Mouse (Mus musculus) forebrain, embryonic 11.5 days (tissue): ENCODE measurements at regions not wholly inside any gene's neighbourhood (a gene's known extent, or its start where the extent isn't known, plus 50 kb on each side); places are given as distances from the start of the nearest gene placed in this dataset.

Source experiments
- ATAC-seq: fragments of 200-750 bp; cut with Nextera tagmentation; replicated peaks from 2 replicates; pipeline ENCODE4 v1.8.0; 2017; ENCODE audit warnings: moderate TSS enrichment; ENCODE audit not compliant: low FRiP score
- DNase-seq: peaks from one replicate; pipeline ENCODE4 v3.0.0-alpha.2; 2017; ENCODE audit warnings: low spot score
- H3K27ac ChIP-seq: fragments of 300-500 bp; sonication (generic); 2 replicates; pipeline ENCODE4 v1.5.1; 2014; ENCODE audit warnings: low read depth, low read length
- H3K27me3 ChIP-seq: fragments of 300-500 bp; sonication (generic); 2 replicates; pipeline ENCODE4 v1.6.1; 2014; ENCODE audit warnings: mild to moderate bottlenecking, low read length, mixed read lengths; ENCODE audit not compliant: control insufficient read depth, insufficient read depth
- H3K36me3 ChIP-seq: fragments of 300-500 bp; sonication (generic); 2 replicates; pipeline ENCODE4 v1.6.1; 2014; ENCODE audit warnings: mild to moderate bottlenecking, low read length, moderate library complexity, mixed read lengths; ENCODE audit not compliant: control insufficient read depth, insufficient read depth
- H3K4me1 ChIP-seq: fragments of 300-500 bp; sonication (generic); replicated peaks from 2 replicates; pipeline ENCODE4 v1.6.1; 2014; ENCODE audit warnings: low read length, mixed read lengths; ENCODE audit not compliant: control insufficient read depth, insufficient read depth
- H3K4me2 ChIP-seq: fragments of 300-500 bp; sonication (generic); 2 replicates; pipeline ENCODE4 v1.6.1; 2014; ENCODE audit warnings: low read depth, mild to moderate bottlenecking, low read length, moderate library complexity, mixed read lengths; ENCODE audit not compliant: severe bottlenecking
- H3K4me3 ChIP-seq: fragments of 300-500 bp; sonication (generic); 2 replicates; pipeline ENCODE4 v1.5.1; 2014; ENCODE audit warnings: low read depth, low read length
- H3K9ac ChIP-seq: fragments of 300-500 bp; sonication (generic); 2 replicates; pipeline ENCODE4 v1.6.1; 2014; ENCODE audit warnings: low read length
- H3K9me3 ChIP-seq: fragments of 300-500 bp; sonication (generic); 2 replicates; pipeline ENCODE4 v1.6.1; 2016; ENCODE audit warnings: low read length, mixed read lengths; ENCODE audit not compliant: control insufficient read depth
- WGBS: fragments of 180-500 bp; shearing (Covaris S2); extraction: QIAGEN DNeasy Blood & Tissue Kit; methylation state at CpG from one replicate; pipeline ENCODE4 v1.1.7; 2014; 5-methylcytosine and 5-hydroxymethylcytosine counted together

GRCm38 (mm10) chr1:128535537-128536150, 56.4 kb downstream of the Cxcr4 start:
- ATAC-seq = no peak
- H3K9ac ChIP-seq = no peak overlapping the region
- H3K4me3 ChIP-seq = no peak overlapping the region
- H3K9me3 ChIP-seq = no peaks in the 10 kb centered on the region
- no peak for DNase-seq
- no peaks in the 10 kb centered on the region; the same call in 1 of the 2 replicates for H3K4me1 ChIP-seq
- H3K4me2 ChIP-seq = no peak overlapping the region
- H3K27ac ChIP-seq = no peak overlapping the region
- H3K36me3 ChIP-seq = no peaks in the 10 kb centered on the region
- no peaks in the 10 kb centered on the region for H3K27me3 ChIP-seq
- WGBS = 71% methylated on average over 10 of the region's 10 CpGs

- Histone ChIP-seq H3K4me1 (no peaks in the 10 kb centered on the region), H3K27ac (no peak overlapping the region), H3K27me3 (no peaks in the 10 kb centered on the region), H3K9ac (no peak overlapping the region), H3K36me3 (no peaks in the 10 kb centered on the region), H3K4me3 (no peak overlapping the region), H3K4me2 (no peak overlapping the region), H3K9me3 (no peaks in the 10 kb centered on the region)
- no peak for ATAC-seq
- no peak for DNase-seq
- WGBS = 3% methylated on average over 4 of the region's 4 CpGs
Measured at GRCm38 (mm10) chr1:128532632-128533031, 59.5 kb downstream of the Cxcr4 start.

- DNase-seq = no peak
- Histone ChIP-seq H3K27ac (no peak overlapping the region), H3K4me2 (no peak overlapping the region), H3K9ac (no peak overlapping the region), H3K27me3 (no peaks in the 10 kb centered on the region), H3K9me3 (no peaks in the 10 kb centered on the region), H3K4me3 (no peak overlapping the region), H3K4me1 (no peaks in the 10 kb centered on the region), H3K36me3 (no peaks in the 10 kb centered on the region)
- 85% methylated on average over 4 of the region's 4 CpGs for WGBS
- no peak for ATAC-seq
Measured at GRCm38 (mm10) chr1:128529808-128530545, 62.1 kb downstream of the Cxcr4 start.

- no peaks in the 10 kb centered on the region for H3K4me1 ChIP-seq
- no peak for DNase-seq
- no peak overlapping the region for H3K27ac ChIP-seq
- no peaks in the 10 kb centered on the region for H3K9me3 ChIP-seq
- no peaks in the 10 kb centered on the region for H3K36me3 ChIP-seq
- no peak overlapping the region for H3K4me2 ChIP-seq
- H3K4me3 ChIP-seq = no peak overlapping the region
- 94% methylated on average over 4 of the region's 4 CpGs for WGBS
- H3K9ac ChIP-seq = no peak overlapping the region
- ATAC-seq = no peak
- no peaks in the 10 kb centered on the region for H3K27me3 ChIP-seq
Measured at GRCm38 (mm10) chr1:128519234-128519633, 72.9 kb downstream of the Cxcr4 start.

GRCm38 (mm10) chr1:128518514-128518913, 73.6 kb downstream of the Cxcr4 start:
- no peaks in the 10 kb centered on the region for H3K27me3 ChIP-seq
- H3K9ac ChIP-seq = no peak overlapping the region
- no peaks in the 10 kb centered on the region for H3K36me3 ChIP-seq
- H3K9me3 ChIP-seq = no peaks in the 10 kb centered on the region
- no peak for ATAC-seq
- H3K27ac ChIP-seq = no peak overlapping the region
- no peak overlapping the region for H3K4me3 ChIP-seq
- WGBS = 95% methylated on average over 5 of the region's 5 CpGs
- no peaks in the 10 kb centered on the region for H3K4me1 ChIP-seq
- no peak for DNase-seq
- no peak overlapping the region for H3K4me2 ChIP-seq

GRCm38 (mm10) chr1:128517351-128517750, 74.7 kb downstream of the Cxcr4 start:
- Histone ChIP-seq H3K27ac (no peak overlapping the region), H3K4me3 (no peak overlapping the region), H3K4me2 (no peak overlapping the region), H3K9ac (no peak overlapping the region), H3K27me3 (no peaks in the 10 kb centered on the region), H3K9me3 (no peaks in the 10 kb centered on the region), H3K4me1 (no peaks in the 10 kb centered on the region), H3K36me3 (no peaks in the 10 kb centered on the region)
- DNase-seq = no peak
- WGBS = 93% methylated on average over 1 of the region's 1 CpGs
- no peak for ATAC-seq

GRCm38 (mm10) chr1:128514327-128514726, 77.8 kb downstream of the Cxcr4 start:
- 98% methylated on average over 1 of the region's 1 CpGs for WGBS
- no peak for ATAC-seq
- Histone ChIP-seq H3K27ac (no peak overlapping the region), H3K4me1 (no peaks in the 10 kb centered on the region), H3K9ac (no peak overlapping the region), H3K4me2 (no peak overlapping the region), H3K4me3 (no peak overlapping the region), H3K27me3 (no peaks in the 10 kb centered on the region), H3K9me3 (no peaks in the 10 kb centered on the region), H3K36me3 (no peaks in the 10 kb centered on the region)
- no peak for DNase-seq

- no peak for ATAC-seq
- no peaks in the 10 kb centered on the region for H3K36me3 ChIP-seq
- no peak for DNase-seq
- H3K4me1 ChIP-seq = no peaks in the 10 kb centered on the region
- H3K27ac ChIP-seq = no peak overlapping the region
- 90% methylated on average over 2 of the region's 2 CpGs for WGBS
- H3K4me3 ChIP-seq = no peak overlapping the region
- H3K9ac ChIP-seq = no peak overlapping the region
- no peak overlapping the region for H3K4me2 ChIP-seq
- H3K27me3 ChIP-seq = no peaks in the 10 kb centered on the region
- H3K9me3 ChIP-seq = no peaks in the 10 kb centered on the region
Measured at GRCm38 (mm10) chr1:128513911-128514310, 78.2 kb downstream of the Cxcr4 start.

- no peak for DNase-seq
- H3K9me3 ChIP-seq = no peaks in the 10 kb centered on the region
- no peak overlapping the region for H3K4me2 ChIP-seq
- H3K4me3 ChIP-seq = no peak overlapping the region
- H3K9ac ChIP-seq = no peak overlapping the region
- 90% methylated on average over 4 of the region's 4 CpGs for WGBS
- H3K27me3 ChIP-seq = no peaks in the 10 kb centered on the region
- no peak for ATAC-seq
- H3K4me1 ChIP-seq = no peaks in the 10 kb centered on the region
- no peak overlapping the region for H3K27ac ChIP-seq
- no peaks in the 10 kb centered on the region for H3K36me3 ChIP-seq
Measured at GRCm38 (mm10) chr1:128513153-128513552, 78.9 kb downstream of the Cxcr4 start.
